Mouse (Mus musculus) lung, embryonic 14.5 days (tissue): ENCODE measurements around the gene Hexb. TPM values are rescaled to one million over a fixed set of nuclear protein-coding genes. Genes with fewer than 3 reads are reported as not detected.
A peak's percentile ranks its signal among the peaks of the same experiment; 100 is the strongest.

Experiments
- ATAC-seq: fragments of 200-750 bp; cut with Nextera tagmentation; 2 replicates; pipeline ENCODE4 v1.8.0; 2017; ENCODE audit warnings: mild to moderate bottlenecking, moderate TSS enrichment, moderate library complexity; ENCODE audit not compliant: insufficient read depth
- DNase-seq: peaks from one replicate; pipeline ENCODE4 v3.0.0-alpha.2; 2015
- H3K27ac ChIP-seq: fragments of 300-500 bp; sonication (generic); 2 replicates; pipeline ENCODE4 v1.5.1; 2014; ENCODE audit warnings: low read depth, mild to moderate bottlenecking, moderate library complexity
- H3K27me3 ChIP-seq: fragments of 300-500 bp; sonication (generic); 2 replicates; pipeline ENCODE4 v1.6.1; 2014; ENCODE audit warnings: low read length, control low read depth; ENCODE audit not compliant: insufficient read depth
- H3K36me3 ChIP-seq: fragments of 300-500 bp; sonication (generic); 2 replicates; pipeline ENCODE4 v1.6.1; 2014; ENCODE audit warnings: control low read depth; ENCODE audit not compliant: insufficient read depth
- H3K4me1 ChIP-seq: fragments of 300-500 bp; sonication (generic); 2 replicates; pipeline ENCODE4 v1.6.1; 2014; ENCODE audit warnings: antibody characterized with exemption, control low read depth; ENCODE audit not compliant: insufficient read depth
- H3K4me2 ChIP-seq: fragments of 300-500 bp; sonication (generic); 2 replicates; pipeline ENCODE4 v1.6.1; 2014; ENCODE audit warnings: mild to moderate bottlenecking
- H3K4me3 ChIP-seq: fragments of 300-500 bp; sonication (generic); 2 replicates; pipeline ENCODE4 v1.5.1; 2014; ENCODE audit warnings: low read depth, low read length
- H3K9ac ChIP-seq: fragments of 300-500 bp; sonication (generic); 2 replicates; pipeline ENCODE4 v1.6.1; 2014
- H3K9me3 ChIP-seq: fragments of 300-500 bp; sonication (generic); 2 replicates; pipeline ENCODE4 v1.6.1; 2016; ENCODE audit warnings: low read depth, low read length, control low read depth
- CTCF ChIP-seq: IDR thresholded peaks from 2 replicates; pipeline ENCODE4 v1.5.1; 2016; ENCODE audit warnings: antibody characterized with exemption, low read depth
- WGBS: fragments of 180-500 bp; shearing (Covaris S2); extraction: QIAGEN DNeasy Blood & Tissue Kit; methylation state at CpG from one replicate; pipeline ENCODE4 v1.1.7; 2014; 5-methylcytosine and 5-hydroxymethylcytosine counted together
- polyA plus RNA-seq: library from polyadenylated mRNA; unstranded; fragments of >200 nt; fragmentation: Nextera tagmentation; extraction: Ambion mirVana; gene quantifications from 2 replicates; pipeline ENCODE4 v1.2.1, GENCODE M21; 2014

Gene Hexb
- 22.9 and 26.4 TPM in 2 replicates for polyA plus RNA-seq

- no peaks in the 10 kb centered on the region; the same call in 1 of the 2 replicates for H3K4me1 ChIP-seq
- peak within 1 kb of the TSS; percentile 94 for H3K4me2 ChIP-seq
- under 1% methylated on average over 45 of the region's 45 CpGs for WGBS
- no peaks in the 10 kb centered on the region for H3K27me3 ChIP-seq
- H3K9me3 ChIP-seq = no peaks in the 10 kb centered on the region
- peak; percentile 30 for TF ChIP-seq CTCF
- peak within 1 kb of the TSS; percentile 36; the same call in 1 of the 2 replicates for H3K27ac ChIP-seq
- H3K36me3 ChIP-seq = no peaks in the 10 kb centered on the region
- peak within 1 kb of the TSS; percentile 67 for H3K4me3 ChIP-seq
- peak within 1 kb of the TSS; percentile 62 for H3K9ac ChIP-seq
- DNase-seq (peak; percentile 90), ATAC-seq (peak; percentile 95)
These were observed at the start of gene Hexb for GRCm38 (mm10) chr13:97197932-97198562. Hexb (minus strand) TSS chr13:97198357.

- ATAC-seq = no peak
- no peak for TF ChIP-seq CTCF
- H3K27ac ChIP-seq = no peak overlapping the region
- peaks cover 33% of the 10 kb centered on the region for H3K4me1 ChIP-seq
- H3K4me2 ChIP-seq = no peak overlapping the region
- H3K36me3 ChIP-seq = peaks cover 83% of the 10 kb centered on the region
- H3K27me3 ChIP-seq = no peaks in the 10 kb centered on the region
- no peak overlapping the region; the same call in 1 of the 2 replicates for H3K9ac ChIP-seq
- H3K4me3 ChIP-seq = no peak overlapping the region
- WGBS = 66% methylated on average over 4 of the region's 4 CpGs
- H3K9me3 ChIP-seq = no peaks in the 10 kb centered on the region
- no peak for DNase-seq
These were observed 49.6 kb upstream of the Hexb start for GRCm38 (mm10) chr13:97247754-97248153.

GRCm38 (mm10) chr13:97246217-97246616 is 48.1 kb upstream of the Hexb start:
- no peak for TF ChIP-seq CTCF
- ATAC-seq = no peak
- no peak overlapping the region for H3K27ac ChIP-seq
- H3K4me1 ChIP-seq = peaks cover 36% of the 10 kb centered on the region
- WGBS = 88% methylated on average over 16 of the region's 16 CpGs
- DNase-seq = no peak
- no peak overlapping the region for H3K4me2 ChIP-seq
- H3K27me3 ChIP-seq = no peaks in the 10 kb centered on the region
- no peaks in the 10 kb centered on the region for H3K9me3 ChIP-seq
- no peak overlapping the region for H3K4me3 ChIP-seq
- peaks cover 67% of the 10 kb centered on the region for H3K36me3 ChIP-seq
- H3K9ac ChIP-seq = no peak overlapping the region

GRCm38 (mm10) chr13:97245157-97245556 is 47.0 kb upstream of the Hexb start:
- H3K4me2 ChIP-seq = peak overlapping the region; percentile 96
- no peaks in the 10 kb centered on the region for H3K9me3 ChIP-seq
- no peak for TF ChIP-seq CTCF
- H3K36me3 ChIP-seq = peaks cover 57% of the 10 kb centered on the region
- no peak overlapping the region for H3K9ac ChIP-seq
- H3K4me1 ChIP-seq = peaks cover 36% of the 10 kb centered on the region
- no peak for DNase-seq
- ATAC-seq = no peak
- no peak overlapping the region for H3K27ac ChIP-seq
- H3K27me3 ChIP-seq = no peaks in the 10 kb centered on the region
- 0 out of 2 replicates have a peak overlapping the region, but pooled peaks have one; percentile 85 for H3K4me3 ChIP-seq
- WGBS = 88% methylated on average over 12 of the region's 12 CpGs

- Histone ChIP-seq H3K27ac (no peak overlapping the region; the same call in 1 of the 2 replicates), H3K4me1 (peaks cover 36% of the 10 kb centered on the region), H3K27me3 (no peaks in the 10 kb centered on the region), H3K9me3 (no peaks in the 10 kb centered on the region), H3K4me3 (peak overlapping the region; percentile 85), H3K9ac (no peak overlapping the region; the same call in 1 of the 2 replicates), H3K4me2 (peak overlapping the region; percentile 96), H3K36me3 (peaks cover 53% of the 10 kb centered on the region)
- ATAC-seq (no peak), DNase-seq (no peak)
- TF ChIP-seq CTCF = no peak
- 59% methylated on average over 11 of the region's 11 CpGs for WGBS
These were observed 46.6 kb upstream of the Hexb start for GRCm38 (mm10) chr13:97244712-97245105.

- Histone ChIP-seq H3K4me2 (peak overlapping the region; percentile 96), H3K36me3 (peaks cover 47% of the 10 kb centered on the region), H3K4me3 (peak overlapping the region; percentile 85), H3K4me1 (peaks cover 36% of the 10 kb centered on the region), H3K9me3 (no peaks in the 10 kb centered on the region), H3K9ac (peak overlapping the region; percentile 92), H3K27ac (peak overlapping the region; percentile 50; the same call in 1 of the 2 replicates), H3K27me3 (no peaks in the 10 kb centered on the region)
- no peak for ATAC-seq
- peak; percentile 63 for DNase-seq
- 34% methylated on average over 15 of the region's 15 CpGs for WGBS
- TF ChIP-seq CTCF = no peak
These were observed 46.0 kb upstream of the Hexb start for GRCm38 (mm10) chr13:97243962-97244711.

GRCm38 (mm10) chr13:97242716-97243115 is 44.6 kb upstream of the Hexb start:
- DNase-seq = peak; percentile 72
- no peaks in the 10 kb centered on the region for H3K9me3 ChIP-seq
- H3K4me2 ChIP-seq = peak overlapping the region; percentile 96
- H3K4me3 ChIP-seq = peak overlapping the region; percentile 85
- no peaks in the 10 kb centered on the region for H3K27me3 ChIP-seq
- no peak for ATAC-seq
- H3K4me1 ChIP-seq = peaks cover 30% of the 10 kb centered on the region
- peak overlapping the region; percentile 37; the same call in 1 of the 2 replicates for H3K27ac ChIP-seq
- peaks cover 33% of the 10 kb centered on the region for H3K36me3 ChIP-seq
- peak overlapping the region; percentile 92 for H3K9ac ChIP-seq
- 3% methylated on average over 6 of the region's 6 CpGs for WGBS
- no peak for TF ChIP-seq CTCF
